Mouse (Mus musculus) midbrain, embryonic 16.5 days (tissue): ENCODE results near the gene Cadm2. TPM values are rescaled to one million over a fixed set of nuclear protein-coding genes. Genes with fewer than 3 reads are reported as not detected.
A peak's percentile ranks its signal among the peaks of the same experiment; 100 is the strongest.

Experiments used
- ATAC-seq: fragments of 200-750 bp; cut with Nextera tagmentation; 2 replicates; pipeline ENCODE4 v1.8.0; 2017; ENCODE audit warnings: moderate TSS enrichment
- H3K27ac ChIP-seq: fragments of 300-500 bp; sonication (generic); 2 replicates; pipeline ENCODE4 v1.5.1; 2014; ENCODE audit warnings: mild to moderate bottlenecking, low read length, mixed read lengths
- H3K27me3 ChIP-seq: fragments of 300-500 bp; sonication (generic); 2 replicates; pipeline ENCODE4 v1.6.1; 2014; ENCODE audit warnings: low read depth, low read length, mixed read lengths; ENCODE audit not compliant: control insufficient read depth, insufficient read depth
- H3K36me3 ChIP-seq: fragments of 300-500 bp; sonication (generic); 2 replicates; pipeline ENCODE4 v1.6.1; 2014; ENCODE audit warnings: mild to moderate bottlenecking, low read length, moderate library complexity, mixed read lengths; ENCODE audit not compliant: control insufficient read depth, insufficient read depth
- H3K4me1 ChIP-seq: fragments of 300-500 bp; sonication (generic); 2 replicates; pipeline ENCODE4 v1.6.1; 2014; ENCODE audit warnings: mild to moderate bottlenecking, low read length, mixed read lengths; ENCODE audit not compliant: control insufficient read depth, insufficient read depth
- H3K4me2 ChIP-seq: fragments of 300-500 bp; sonication (generic); 2 replicates; pipeline ENCODE4 v1.6.1; 2014; ENCODE audit warnings: mild to moderate bottlenecking, low read length, mixed read lengths
- H3K4me3 ChIP-seq: fragments of 300-500 bp; sonication (generic); 2 replicates; pipeline ENCODE4 v1.5.1; 2014; ENCODE audit warnings: low read depth, mild to moderate bottlenecking, low read length, moderate library complexity, mixed read lengths
- H3K9ac ChIP-seq: fragments of 300-500 bp; sonication (generic); 2 replicates; pipeline ENCODE4 v1.6.1; 2014; ENCODE audit warnings: low read depth, low read length, mixed read lengths
- H3K9me3 ChIP-seq: fragments of 300-500 bp; sonication (generic); replicated peaks from 2 replicates; pipeline ENCODE4 v1.6.1; 2014; ENCODE audit warnings: mild to moderate bottlenecking, low read length, mixed read lengths; ENCODE audit not compliant: control insufficient read depth, poor library complexity, severe bottlenecking
- WGBS: fragments of 180-500 bp; shearing (Covaris S2); extraction: QIAGEN DNeasy Blood & Tissue Kit; methylation state at CpG from one replicate; pipeline ENCODE4 v1.1.7; 2014; 5-methylcytosine and 5-hydroxymethylcytosine counted together
- polyA plus RNA-seq: library from polyadenylated mRNA; unstranded; fragments of >200 nt; fragmentation: Nextera tagmentation; extraction: Ambion mirVana; gene quantifications from 2 replicates; pipeline ENCODE4 v1.2.1, GENCODE M21; 2015

Gene Cadm2
- polyA plus RNA-seq, 1 experiment from 2014 or later, result 75.6 TPM

- ATAC-seq, result no peak
- Histone ChIP-seq H3K9ac (no peak overlapping the region), H3K9me3 (no peaks in the 10 kb centered on the region), H3K27ac (no peak overlapping the region), H3K27me3 (no peaks in the 10 kb centered on the region), H3K4me3 (no peak overlapping the region), H3K4me1 (no peaks in the 10 kb centered on the region), H3K4me2 (no peak overlapping the region), H3K36me3 (no peaks in the 10 kb centered on the region)
- 86% methylated on average over 5 of the region's 5 CpGs for WGBS
Measured at GRCm38 (mm10) chr16:67243598-67243997, 377.1 kb downstream of the Cadm2 start.

- WGBS, result 20% methylated on average over 1 of the region's 1 CpGs
- ATAC-seq, result no peak
Measured at GRCm38 (mm10) chr16:67234862-67235261, 385.8 kb downstream of the Cadm2 start.

DNA sequence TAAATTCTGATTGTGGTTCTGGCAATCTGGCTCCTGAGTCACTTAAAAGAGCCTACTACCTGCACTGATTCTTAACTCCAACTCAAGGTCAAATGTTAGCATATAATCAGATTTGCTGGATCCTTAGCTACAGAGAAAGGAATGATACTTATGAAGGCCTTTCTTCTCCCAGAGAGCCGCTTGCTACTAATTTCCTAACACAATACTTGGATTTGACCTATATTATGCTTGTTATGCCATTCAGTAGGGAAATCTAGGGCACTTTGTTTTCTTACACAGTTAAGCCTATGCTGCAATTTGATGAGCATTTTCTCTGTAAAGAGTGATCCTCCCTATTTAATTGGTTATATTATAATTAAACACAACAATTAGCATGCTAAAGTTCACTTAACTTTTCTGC, 394.0 kb downstream of the Cadm2 start:
- Histone ChIP-seq H3K36me3 (no peaks in the 10 kb centered on the region), H3K4me3 (no peak overlapping the region), H3K4me1 (no peaks in the 10 kb centered on the region), H3K9me3 (no peaks in the 10 kb centered on the region), H3K27me3 (no peaks in the 10 kb centered on the region), H3K4me2 (no peak overlapping the region), H3K9ac (no peak overlapping the region), H3K27ac (no peak overlapping the region)
- 50% methylated on average over 1 of the region's 1 CpGs for WGBS
- no peak for ATAC-seq

More at GRCm38 (mm10) chr16:67234862-67235261, 385.8 kb downstream of the Cadm2 start:
- no peak overlapping the region for H3K9ac ChIP-seq
- H3K4me1 ChIP-seq, result no peaks in the 10 kb centered on the region
- no peak overlapping the region for H3K4me3 ChIP-seq
- no peak overlapping the region for H3K27ac ChIP-seq
- no peaks in the 10 kb centered on the region for H3K9me3 ChIP-seq
- H3K36me3 ChIP-seq, result no peaks in the 10 kb centered on the region
- no peak overlapping the region for H3K4me2 ChIP-seq
- H3K27me3 ChIP-seq, result no peaks in the 10 kb centered on the region

DNA sequence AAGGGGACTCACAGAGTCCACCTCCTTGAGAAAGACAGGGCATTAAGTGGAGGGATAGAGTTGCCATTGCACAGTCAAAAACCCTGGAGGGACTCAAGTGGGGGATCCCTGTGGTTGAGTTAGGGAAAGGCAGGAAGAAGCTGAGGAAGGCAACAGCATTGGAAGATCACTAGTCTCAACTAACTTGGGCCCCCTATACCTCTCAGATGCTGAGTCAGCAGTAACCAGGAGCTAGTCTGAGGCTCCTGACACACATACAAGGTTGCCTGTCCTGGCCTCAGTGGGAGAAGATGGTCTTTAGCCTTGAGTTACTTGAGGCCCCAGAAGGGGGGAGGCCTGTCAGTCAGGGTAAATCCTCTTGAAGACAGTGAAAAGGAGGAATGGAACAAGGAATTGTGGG, 417.4 kb downstream of the Cadm2 start:
- Histone ChIP-seq H3K4me2 (no peak overlapping the region), H3K27ac (no peak overlapping the region), H3K9me3 (no peaks in the 10 kb centered on the region), H3K4me1 (no peaks in the 10 kb centered on the region), H3K4me3 (no peak overlapping the region), H3K27me3 (no peaks in the 10 kb centered on the region), H3K9ac (no peak overlapping the region), H3K36me3 (no peaks in the 10 kb centered on the region)
- ATAC-seq, result no peak

GRCm38 (mm10) chr16:67192852-67193415, 427.8 kb downstream of the Cadm2 start:
- Histone ChIP-seq H3K27me3 (no peaks in the 10 kb centered on the region), H3K4me2 (no peak overlapping the region), H3K9ac (no peak overlapping the region), H3K4me3 (no peak overlapping the region), H3K36me3 (no peaks in the 10 kb centered on the region), H3K27ac (no peak overlapping the region), H3K9me3 (no peaks in the 10 kb centered on the region), H3K4me1 (no peaks in the 10 kb centered on the region)
- 58% methylated on average over 4 of the region's 4 CpGs for WGBS
- no peak; the same call in 1 of the 2 replicates for ATAC-seq

DNA sequence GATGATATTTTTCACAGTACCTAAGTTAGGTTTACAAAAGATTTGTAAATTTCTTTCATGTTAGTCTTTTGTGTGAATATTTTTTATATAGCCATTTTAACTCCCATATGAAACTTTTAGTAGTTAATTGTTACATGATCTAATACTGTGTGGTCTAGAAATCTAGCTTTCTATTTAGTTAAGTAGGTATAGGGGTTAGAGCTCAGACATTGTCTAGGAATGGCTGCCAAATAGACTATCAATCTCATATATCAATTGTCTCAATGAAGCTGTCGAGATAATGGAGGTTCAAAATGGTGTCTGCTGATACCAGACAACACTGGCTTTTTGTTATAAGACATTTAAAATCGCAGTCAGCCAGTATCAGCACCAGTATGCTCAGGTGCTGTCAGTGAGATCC, 428.3 kb downstream of the Cadm2 start:
- Histone ChIP-seq H3K27ac (no peak overlapping the region), H3K4me1 (no peaks in the 10 kb centered on the region), H3K4me3 (no peak overlapping the region), H3K27me3 (no peaks in the 10 kb centered on the region), H3K9me3 (no peaks in the 10 kb centered on the region), H3K9ac (no peak overlapping the region), H3K36me3 (no peaks in the 10 kb centered on the region), H3K4me2 (no peak overlapping the region)
- 67% methylated on average over 2 of the region's 2 CpGs for WGBS
- ATAC-seq, result no peak

- H3K9ac ChIP-seq, result no peak overlapping the region
- H3K4me1 ChIP-seq, result no peaks in the 10 kb centered on the region
- no peaks in the 10 kb centered on the region for H3K27me3 ChIP-seq
- no peak overlapping the region for H3K4me2 ChIP-seq
- H3K4me3 ChIP-seq, result no peak overlapping the region
- H3K36me3 ChIP-seq, result no peaks in the 10 kb centered on the region
- 69% methylated on average over 1 of the region's 1 CpGs for WGBS
- H3K27ac ChIP-seq, result no peak overlapping the region
- no peak for ATAC-seq
- no peaks in the 10 kb centered on the region for H3K9me3 ChIP-seq
Measured at GRCm38 (mm10) chr16:67186322-67186721, 434.4 kb downstream of the Cadm2 start.

DNA sequence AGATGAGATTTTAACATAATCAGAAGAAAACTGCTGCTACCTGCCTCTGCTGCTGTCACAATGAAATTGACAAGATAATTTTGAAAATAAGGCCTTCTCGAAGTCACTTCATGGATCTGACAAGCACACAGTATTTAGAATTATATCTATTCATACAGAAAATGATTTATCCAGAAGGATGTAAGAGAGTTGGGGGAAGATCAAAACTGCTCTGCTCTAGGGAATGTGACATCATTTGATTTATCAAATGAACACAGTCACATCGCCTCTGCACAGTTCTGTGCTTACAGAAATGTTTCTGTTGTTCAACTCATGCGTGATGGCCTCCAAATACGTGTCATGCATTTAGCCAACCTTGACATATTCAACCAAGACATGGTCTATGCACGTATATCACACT, 437.8 kb downstream of the Cadm2 start:
- H3K36me3 ChIP-seq, result no peaks in the 10 kb centered on the region
- H3K27ac ChIP-seq, result no peak overlapping the region
- no peak overlapping the region for H3K4me2 ChIP-seq
- peak; percentile 36; the same call in 1 of the 2 replicates for ATAC-seq
- no peaks in the 10 kb centered on the region for H3K27me3 ChIP-seq
- no peak overlapping the region for H3K9ac ChIP-seq
- H3K4me3 ChIP-seq, result no peak overlapping the region
- H3K4me1 ChIP-seq, result no peaks in the 10 kb centered on the region
- 59% methylated on average over 5 of the region's 5 CpGs for WGBS
- H3K9me3 ChIP-seq, result no peaks in the 10 kb centered on the region

DNA sequence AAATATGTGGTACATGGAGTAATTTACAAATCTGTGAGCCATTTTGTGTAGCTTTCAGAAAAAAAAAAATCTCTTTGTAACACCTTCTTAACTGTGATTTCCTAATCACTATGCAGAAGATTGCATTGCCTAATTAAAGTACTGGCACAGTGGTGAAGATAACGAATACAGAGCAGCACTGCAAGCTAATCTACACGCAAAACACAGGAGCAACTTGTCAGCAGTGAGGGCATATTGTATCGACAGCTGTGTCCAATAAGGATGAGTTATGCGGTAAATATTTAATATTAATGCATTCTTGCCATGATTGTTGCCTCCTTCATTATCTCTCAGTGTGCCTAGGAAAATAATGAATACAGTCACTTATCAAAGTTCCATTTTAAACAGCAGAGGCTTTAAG, 445.3 kb downstream of the Cadm2 start:
- Histone ChIP-seq H3K27ac (no peak overlapping the region), H3K4me2 (no peak overlapping the region), H3K27me3 (no peaks in the 10 kb centered on the region), H3K4me1 (no peaks in the 10 kb centered on the region), H3K9ac (no peak overlapping the region), H3K4me3 (no peak overlapping the region), H3K36me3 (no peaks in the 10 kb centered on the region), H3K9me3 (no peaks in the 10 kb centered on the region)
- 0 out of 2 replicates have a peak, but pooled peaks have one; percentile 54 for ATAC-seq
- 32% methylated on average over 4 of the region's 4 CpGs for whole genome bisulfite sequencing
